ENCODE assay signal across 30 mouse cellular contexts in the genomic region with DNA sequence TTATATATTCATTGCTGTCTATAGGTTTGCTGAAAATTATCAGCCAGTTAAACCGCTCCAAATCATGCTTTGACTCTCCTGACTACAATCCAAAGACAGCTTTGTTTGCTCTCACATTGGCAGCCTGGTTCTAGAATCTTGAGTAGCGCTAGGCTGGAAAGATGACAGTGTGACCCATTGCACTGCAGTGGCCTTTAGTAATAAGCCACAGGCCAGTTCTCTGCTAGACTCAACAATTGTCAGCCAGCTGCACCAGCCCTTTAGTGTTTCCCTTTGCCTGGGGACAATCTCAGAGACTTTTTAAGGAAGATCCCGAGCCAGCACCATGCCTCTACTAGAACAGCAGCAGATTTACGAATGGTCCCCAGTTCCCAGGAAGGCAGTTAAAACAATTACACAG.
"Had no signal": no experiment of that assay in that cellular context is flagged by ENCODE, and none has a peak within 500 bp of the region (broad histone marks: within the 10 kb centered on the region; RNA-seq: fewer than 3 reads in every experiment).

No protein-coding gene starts in this region.

- H3K36me3 ChIP-seq: limb, embryonic 10.5 days; limb, embryonic 12.5 days; limb, embryonic 13.5 days; limb, embryonic 15.5 days; liver, embryonic 12.5 days; liver, embryonic 13.5 days; liver, embryonic 15.5 days; lung, embryonic 15.5 days; midbrain, embryonic 10.5 days; midbrain, embryonic 12.5 days; midbrain, embryonic 13.5 days; midbrain, embryonic 15.5 days; neural tube, embryonic 12.5 days had no signal

- H3K27me3 ChIP-seq: limb, embryonic 12.5 days; limb, embryonic 13.5 days; limb, embryonic 15.5 days; liver, embryonic 12.5 days; liver, embryonic 13.5 days; liver, embryonic 15.5 days; lung, embryonic 15.5 days; megakaryocyte, embryonic 14.5 days; midbrain, embryonic 12.5 days; midbrain, embryonic 13.5 days; midbrain, embryonic 15.5 days; neural tube, embryonic 12.5 days had no signal

- H3K9ac ChIP-seq: limb, embryonic 12.5 days; limb, embryonic 13.5 days; limb, embryonic 15.5 days; liver, embryonic 12.5 days; liver, embryonic 13.5 days; liver, embryonic 14.5 days; liver, embryonic 15.5 days; liver, postnatal 0 days; lung, embryonic 14.5 days; lung, embryonic 15.5 days; midbrain, embryonic 12.5 days; midbrain, embryonic 13.5 days; midbrain, embryonic 15.5 days; neural tube, embryonic 12.5 days had no signal

- H3K4me3 ChIP-seq: limb, embryonic 10.5 days; limb, embryonic 12.5 days; limb, embryonic 13.5 days; limb, embryonic 15.5 days; liver, embryonic 12.5 days; liver, embryonic 13.5 days; liver, embryonic 15.5 days; lung, embryonic 15.5 days; megakaryocyte, embryonic 14.5 days; midbrain, embryonic 10.5 days; midbrain, embryonic 12.5 days; midbrain, embryonic 13.5 days; midbrain, embryonic 15.5 days; myocyte; neural tube, embryonic 12.5 days had no signal

- H3K4me1 ChIP-seq: limb, embryonic 10.5 days; limb, embryonic 12.5 days; limb, embryonic 15.5 days; liver, embryonic 12.5 days; liver, embryonic 13.5 days; liver, embryonic 15.5 days; lung, embryonic 15.5 days; megakaryocyte, embryonic 14.5 days; midbrain, embryonic 10.5 days; midbrain, embryonic 12.5 days; midbrain, embryonic 13.5 days; midbrain, embryonic 15.5 days; neural tube, embryonic 12.5 days had no signal

- H3K9me3 ChIP-seq: limb, embryonic 10.5 days; limb, embryonic 15.5 days; liver, embryonic 13.5 days; liver, embryonic 15.5 days; lung, embryonic 15.5 days; megakaryocyte, embryonic 14.5 days; midbrain, embryonic 12.5 days; midbrain, embryonic 15.5 days had no signal

- DNase-seq: left cerebral cortex, postnatal 4 days; liver; liver, embryonic 13.5 days; liver, postnatal 0 days; lung, adult 18-20 months; lung, adult 2 months; lung, embryonic 14.5 days; lung, postnatal 10 days; lung, postnatal 14 days; lung, postnatal 36 days; lung, postnatal 4 days had no signal

- ATAC-seq: liver, embryonic 12.5 days; liver, postnatal 0 days; lung, postnatal 0 days; midbrain, embryonic 13.5 days; midbrain, embryonic 15.5 days; midbrain, embryonic 16.5 days had no signal

- H3K27ac ChIP-seq: limb, embryonic 10.5 days; limb, embryonic 12.5 days; limb, embryonic 13.5 days; limb, embryonic 15.5 days; liver, embryonic 12.5 days; liver, embryonic 13.5 days; liver, embryonic 14.5 days; liver, embryonic 15.5 days; lung, embryonic 15.5 days; macrophage; midbrain, embryonic 10.5 days; midbrain, embryonic 12.5 days; midbrain, embryonic 13.5 days; midbrain, embryonic 15.5 days; neural tube, embryonic 12.5 days had no signal

- H3K4me2 ChIP-seq: limb, embryonic 12.5 days; limb, embryonic 13.5 days; limb, embryonic 15.5 days; liver, embryonic 11.5 days; liver, embryonic 12.5 days; liver, embryonic 13.5 days; liver, embryonic 15.5 days; lung, embryonic 14.5 days; lung, embryonic 15.5 days; midbrain, embryonic 12.5 days; midbrain, embryonic 13.5 days; midbrain, embryonic 15.5 days; neural tube, embryonic 12.5 days had no signal
